Mouse (Mus musculus) MEL (cell line): ENCODE results near the gene Trp73. TPM values are rescaled to one million over a fixed set of nuclear protein-coding genes. Genes with fewer than 3 reads are reported as not detected.

Experiments used
- DNase-seq: peaks from one replicate; pipeline ENCODE4 v3.0.0; 2011; ENCODE audit warnings: low read depth, low spot score
- H3K27ac ChIP-seq: 2 replicates; pipeline ENCODE4 v1.5.1; 2012; ENCODE audit warnings: low read depth, mild to moderate bottlenecking, control low read depth, low read length, moderate library complexity; ENCODE audit not compliant: control insufficient read depth
- H3K27me3 ChIP-seq, 2 experiments: fragments of 150-350 bp in 1 of 2; sonication (generic) in 1 of 2; 2 replicates each; pipeline ENCODE4 v1.6.1; 2012; ENCODE audit warnings: low read length in 2 of 2, mild to moderate bottlenecking in 2 of 2, improper control_type of control experiment in 1 of 2, moderate library complexity in 1 of 2; ENCODE audit not compliant: insufficient read depth in 2 of 2, control insufficient read depth in 1 of 2
- H3K36me3 ChIP-seq, 2 experiments: 2 replicates each; pipeline ENCODE4 v1.6.1; 2012 to 2014; ENCODE audit warnings: low read length in 2 of 2, improper control_type of control experiment in 1 of 2, inconsistent platforms in 1 of 2, mild to moderate bottlenecking in 1 of 2; ENCODE audit not compliant: insufficient read depth in 2 of 2, control insufficient read depth in 1 of 2
- H3K4me1 ChIP-seq, 2 experiments: fragments of 150-350 bp in 1 of 2; sonication (generic) in 1 of 2; 2 replicates each; pipeline ENCODE4 v1.6.1; 2012; ENCODE audit warnings: low read length in 2 of 2, improper control_type of control experiment in 1 of 2, mild to moderate bottlenecking in 1 of 2; ENCODE audit not compliant: insufficient read depth in 2 of 2, control insufficient read depth in 1 of 2
- H3K4me3 ChIP-seq, 2 experiments: fragments of 150-350 bp in 1 of 2; sonication (generic) in 1 of 2; 2 replicates each; pipeline ENCODE4 v1.5.1; 2012; ENCODE audit warnings: low read depth in 2 of 2, low read length in 2 of 2, mild to moderate bottlenecking in 2 of 2, moderate library complexity in 2 of 2, control low read depth in 1 of 2, improper control_type of control experiment in 1 of 2; ENCODE audit not compliant: control insufficient read depth in 1 of 2, insufficient read depth in 1 of 2
- H3K79me2 ChIP-seq: 2 replicates; pipeline ENCODE4 v1.6.1; 2012; ENCODE audit warnings: mild to moderate bottlenecking, low read length, moderate library complexity; ENCODE audit not compliant: control insufficient read depth, poor library complexity, insufficient read depth
- H3K9ac ChIP-seq: 2 replicates; pipeline ENCODE4 v1.6.1; 2012; ENCODE audit warnings: low read depth, mild to moderate bottlenecking, control low read depth, low read length, moderate library complexity; ENCODE audit not compliant: control insufficient read depth, poor library complexity, severe bottlenecking
- H3K9me3 ChIP-seq: fragments of 150-350 bp; sonication (generic); replicated peaks from 2 replicates; pipeline ENCODE4 v1.6.1; 2012; ENCODE audit warnings: mild to moderate bottlenecking, low read length, improper control_type of control experiment, moderate library complexity; ENCODE audit not compliant: insufficient read depth
- BHLHE40 ChIP-seq: IDR thresholded peaks from 2 replicates; pipeline ENCODE4 v1.6.1; 2012; ENCODE audit warnings: low read depth, mild to moderate bottlenecking, inconsistent platforms, low read length, improper control_type of control experiment, borderline replicate concordance
- CHD2 ChIP-seq: IDR thresholded peaks from 2 replicates; pipeline ENCODE4 v1.6.1; 2011; ENCODE audit warnings: low read length, improper control_type of control experiment
- CTCF ChIP-seq, 3 experiments: IDR thresholded peaks in 2 of 3; conservative IDR thresholded peaks in 1 of 3; 2 replicates each; pipeline ENCODE4 v1.5.1; 2011 to 2012; ENCODE audit warnings: low read length in 3 of 3, low read depth in 2 of 3, mild to moderate bottlenecking in 2 of 3, improper control_type of control experiment in 1 of 3, inconsistent platforms in 1 of 3, mixed read lengths in 1 of 3, moderate library complexity in 1 of 3; ENCODE audit not compliant: control insufficient read depth in 1 of 3, insufficient read depth in 1 of 3, poor library complexity in 1 of 3, severe bottlenecking in 1 of 3
- ETS1 ChIP-seq: IDR thresholded peaks from 2 replicates; pipeline ENCODE4 v1.6.1; 2012; ENCODE audit warnings: low read depth, mild to moderate bottlenecking, inconsistent platforms, low read length, improper control_type of control experiment, moderate library complexity
- GATA1 ChIP-seq: IDR thresholded peaks from 2 replicates; pipeline ENCODE4 v1.6.1; 2011; ENCODE audit warnings: low read depth, low read length, improper control_type of control experiment
- JUND ChIP-seq: IDR thresholded peaks from 2 replicates; pipeline ENCODE4 v1.6.1; 2011; ENCODE audit warnings: low read depth, mild to moderate bottlenecking, improper control_type of control experiment, low read length
- MAX ChIP-seq: IDR thresholded peaks from 2 replicates; pipeline ENCODE4 v1.6.1; 2011; ENCODE audit warnings: low read length, improper control_type of control experiment
- MEF2A ChIP-seq: IDR thresholded peaks from 2 replicates; pipeline ENCODE4 v1.6.1; 2014; ENCODE audit warnings: low read depth, mild to moderate bottlenecking, inconsistent platforms, low read length, improper control_type of control experiment; ENCODE audit not compliant: poor library complexity, insufficient replicate concordance, severe bottlenecking; ENCODE audit errors: extremely low read depth
- MXI1 ChIP-seq: IDR thresholded peaks from 2 replicates; pipeline ENCODE4 v1.6.1; 2011; ENCODE audit warnings: mild to moderate bottlenecking, low read depth, low read length, improper control_type of control experiment
- NELFE ChIP-seq: IDR thresholded peaks from 2 replicates; pipeline ENCODE4 v1.6.1; 2011; ENCODE audit warnings: low read depth, low read length, improper control_type of control experiment
- NRF1 ChIP-seq: IDR thresholded peaks from 2 replicates; pipeline ENCODE4 v1.6.1; 2014; ENCODE audit warnings: low read depth, mild to moderate bottlenecking, inconsistent platforms, low read length, improper control_type of control experiment, moderate library complexity; ENCODE audit not compliant: poor library complexity, insufficient read depth, severe bottlenecking
- POLR2AphosphoS2 ChIP-seq: IDR thresholded peaks from 2 replicates; pipeline ENCODE4 v1.6.1; 2011; ENCODE audit warnings: low read length, improper control_type of control experiment
- POLR2AphosphoS5 ChIP-seq: IDR thresholded peaks from 2 replicates; pipeline ENCODE4 v1.6.1; 2012; ENCODE audit warnings: low read depth, borderline replicate concordance, mild to moderate bottlenecking, inconsistent platforms, low read length, moderate library complexity, mixed read lengths
- SIN3A ChIP-seq: IDR thresholded peaks from 2 replicates; pipeline ENCODE4 v1.6.1; 2012; ENCODE audit warnings: low read length, improper control_type of control experiment, inconsistent platforms
- TAL1 ChIP-seq: IDR thresholded peaks from 2 replicates; pipeline ENCODE4 v1.6.1; 2012; ENCODE audit warnings: mild to moderate bottlenecking, inconsistent platforms, low read length, moderate library complexity, mixed read lengths
- TBP ChIP-seq: IDR thresholded peaks from 2 replicates; pipeline ENCODE4 v1.8.0; 2011; ENCODE audit warnings: low read depth, low read length, improper control_type of control experiment
- TCF12 ChIP-seq: IDR thresholded peaks from 2 replicates; pipeline ENCODE4 v1.6.1; 2014; ENCODE audit warnings: low read depth, mild to moderate bottlenecking, inconsistent platforms, low read length, improper control_type of control experiment, moderate library complexity
- UBTF ChIP-seq: IDR thresholded peaks from 2 replicates; pipeline ENCODE4 v1.6.1; 2012; ENCODE audit warnings: low read depth, mild to moderate bottlenecking, inconsistent platforms, low read length, improper control_type of control experiment, moderate library complexity, borderline replicate concordance; ENCODE audit not compliant: insufficient read depth
- polyA plus RNA-seq, 2 experiments: library from polyadenylated mRNA; stranded (reverse) in 1 of 2; unstranded in 1 of 2; fragments of >175 nt in 1 of 2; fragments of >200 nt in 1 of 2; gene quantifications; 2 replicates each; pipeline versions ENCODE4 v1.2.1 to v1.2.4; 2012; ENCODE audit warnings: low replicate concordance in 2 of 2, low read depth in 1 of 2; ENCODE audit not compliant: insufficient read length in 2 of 2, insufficient read depth in 1 of 2, missing spikeins in 1 of 2
- total RNA-seq: library from RNA; depleted of rRNA; stranded (reverse); fragments of 300-350 nt; gene quantifications from 2 replicates; pipeline ENCODE4 v1.2.3, GENCODE M21; 2012

The Trp73 gene
- total and polyA plus RNA-seq, 3 experiments, result 0.03 to 0.04 TPM; not detected in 1

DNA sequence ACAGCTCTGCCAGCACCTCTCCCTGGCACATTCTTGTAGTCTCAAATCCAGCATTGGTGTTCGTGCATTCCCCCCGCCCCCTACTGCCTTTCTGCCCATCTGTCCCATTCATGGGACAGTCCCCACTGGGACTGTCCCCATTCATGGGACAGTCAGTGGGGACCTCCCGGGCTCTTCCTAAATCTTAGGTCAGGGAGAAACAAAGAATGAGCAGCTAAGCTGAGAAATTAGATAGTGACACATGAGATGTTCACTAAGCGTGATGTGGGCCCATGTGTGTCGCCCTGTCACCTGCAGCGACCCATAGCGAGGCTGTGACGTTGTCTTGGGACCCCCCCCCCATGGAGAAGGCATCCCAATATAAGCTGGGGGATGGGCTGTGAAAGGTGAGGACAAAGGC, 48.7 kb downstream of the Trp73 start:
- H3K4me1 ChIP-seq, result no peaks in the 10 kb centered on the region
- DNase-seq, result no peak
- H3K4me3 ChIP-seq, result no peak overlapping the region
- H3K9ac ChIP-seq, result no peak overlapping the region
- no peak overlapping the region for H3K27ac ChIP-seq
- no peaks in the 10 kb centered on the region for H3K79me2 ChIP-seq
- no peaks in the 10 kb centered on the region for H3K36me3 ChIP-seq
- H3K27me3 ChIP-seq, result no peaks in the 10 kb centered on the region
- TF ChIP-seq UBTF, result no peak
- no peak for TF ChIP-seq SIN3A
- no peak for TF ChIP-seq TCF12
- TF ChIP-seq TAL1, result no peak
- no peak for TF ChIP-seq GATA1
- no peak for TF ChIP-seq CHD2
- no peak for TF ChIP-seq POLR2AphosphoS5
- TF ChIP-seq POLR2AphosphoS2, result no peak
- TF ChIP-seq MEF2A, result no peak
- TF ChIP-seq MXI1, result no peak
- no peak for TF ChIP-seq TBP
- no peak for TF ChIP-seq ETS1
- no peaks in the 10 kb centered on the region for H3K9me3 ChIP-seq

DNA sequence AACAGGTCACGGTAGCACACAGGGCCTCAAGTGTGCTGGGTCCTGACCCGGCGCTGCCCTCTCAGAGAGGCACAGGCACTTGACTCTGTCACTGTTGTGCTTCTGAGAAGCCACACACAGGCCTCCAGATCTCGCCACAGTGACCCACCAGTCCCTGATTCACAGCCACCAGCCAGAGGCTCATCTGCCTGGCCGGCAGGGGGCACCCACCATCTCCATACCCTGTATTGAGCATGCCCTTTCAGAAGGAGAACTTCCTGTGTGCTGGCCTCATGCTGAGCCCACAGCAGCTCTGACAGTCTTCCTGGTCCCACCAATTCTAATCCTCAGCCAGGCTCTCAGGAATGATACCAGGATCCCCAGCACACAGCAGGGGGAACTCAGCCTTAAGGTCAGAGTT, 50.8 kb downstream of the Trp73 start:
- no peak for TF ChIP-seq ETS1
- no peak for TF ChIP-seq TBP
- no peak for TF ChIP-seq TAL1
- TF ChIP-seq UBTF, result no peak
- DNase-seq, result no peak
- no peaks in the 10 kb centered on the region for H3K27me3 ChIP-seq
- no peaks in the 10 kb centered on the region for H3K36me3 ChIP-seq
- no peaks in the 10 kb centered on the region for H3K79me2 ChIP-seq
- H3K27ac ChIP-seq, result no peak overlapping the region
- no peaks in the 10 kb centered on the region for H3K9me3 ChIP-seq
- H3K4me3 ChIP-seq, result no peak overlapping the region
- no peak overlapping the region for H3K9ac ChIP-seq
- no peaks in the 10 kb centered on the region for H3K4me1 ChIP-seq

DNA sequence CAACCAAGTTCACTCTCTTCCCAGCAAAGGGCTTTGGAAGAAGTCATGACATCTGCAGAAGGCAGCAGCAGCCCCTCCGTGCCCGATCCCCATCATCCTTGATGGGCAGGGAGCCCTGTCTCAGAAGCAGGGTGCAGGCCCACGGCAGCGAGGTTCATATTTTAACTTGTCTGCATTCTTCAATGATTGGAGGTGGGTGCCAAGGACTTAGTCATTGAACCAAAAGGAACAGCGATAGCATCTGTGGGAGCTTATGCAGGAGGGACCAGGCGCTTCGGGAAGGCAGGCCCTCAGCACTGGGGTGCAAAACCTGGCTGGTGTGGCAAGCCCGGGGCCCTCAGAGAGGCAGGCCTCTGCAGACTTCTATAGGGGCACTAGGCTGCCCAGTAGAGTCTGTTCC, 53.6 kb downstream of the Trp73 start:
- Histone ChIP-seq H3K27ac (no peak overlapping the region), H3K4me1 (no peaks in the 10 kb centered on the region), H3K4me3 (no peak overlapping the region), H3K9me3 (no peaks in the 10 kb centered on the region; the same call in 1 of the 2 replicates), H3K36me3 (no peaks in the 10 kb centered on the region), H3K27me3 (no peaks in the 10 kb centered on the region), H3K79me2 (no peaks in the 10 kb centered on the region), H3K9ac (no peak overlapping the region)
- DNase-seq, result no peak
- no peak for TF ChIP-seq NRF1
- no peak for TF ChIP-seq TAL1
- no peak for TF ChIP-seq BHLHE40
- no peak for TF ChIP-seq JUND
- TF ChIP-seq MAX, result no peak
- TF ChIP-seq NELFE, result no peak
- no peak for TF ChIP-seq UBTF
- TF ChIP-seq CTCF (IDR thresholded peaks at IDR 0.05 in 2 of 3, conservative IDR thresholded peaks at IDR 0.05 in 1 of 3; ENCODE audit: control insufficient read depth in 1 of 3, insufficient read depth in 1 of 3, low read depth in 2 of 3, low read length in 3 of 3, poor library complexity in 1 of 3, severe bottlenecking in 1 of 3), result no peak
